Mouse (Mus musculus): ENCODE results near the gene Slc4a2. TPM values are rescaled to one million over a fixed set of nuclear protein-coding genes. Genes with fewer than 3 reads are reported as not detected.
A peak's percentile ranks its signal among the peaks of the same experiment; 100 is the strongest.

Slc4a2 gene
- total RNA-seq, 2 experiments from 2014 or later, result 17.9 to 19.9 TPM

DNA sequence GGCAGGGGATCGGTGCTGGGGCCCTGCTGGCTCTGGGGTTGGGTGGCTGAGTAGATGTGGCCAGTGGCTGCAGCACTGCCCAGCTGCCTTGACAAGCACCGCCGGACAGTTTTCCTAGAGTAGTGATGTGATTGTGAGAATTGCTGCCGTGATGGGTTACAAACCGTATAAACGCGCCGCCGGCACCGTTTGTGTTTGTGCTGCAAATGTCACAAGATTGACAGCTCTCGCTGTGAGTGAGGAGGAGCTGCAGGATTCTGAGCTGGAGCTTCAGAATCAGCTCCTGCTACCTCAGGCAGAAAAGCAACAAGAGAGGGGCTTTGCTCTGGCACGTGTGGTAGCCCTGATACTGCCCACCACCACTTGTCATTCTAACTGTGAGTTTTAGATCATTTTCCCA, 43.1 kb downstream of the Slc4a2 start:
- DNase-seq, result no peak

DNA sequence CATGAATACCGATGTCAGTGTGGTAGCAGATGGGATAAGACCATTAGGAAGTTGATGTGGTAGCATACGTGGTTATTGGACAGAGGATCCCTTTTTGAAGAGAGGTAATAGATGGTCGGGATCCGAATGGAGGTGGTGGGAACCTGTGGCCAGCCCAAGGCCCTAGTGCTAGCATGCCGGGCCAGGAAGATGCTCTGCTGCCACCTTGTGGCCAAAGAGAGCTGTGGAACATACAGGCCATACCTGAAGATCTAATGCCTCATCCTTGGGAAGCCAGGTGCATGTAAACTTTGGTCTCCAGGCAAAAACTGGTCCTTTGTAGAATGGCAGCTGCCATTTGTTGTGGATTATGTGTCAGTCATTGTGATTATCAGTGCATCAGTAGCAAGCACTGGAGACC, 47.0 kb downstream of the Slc4a2 start:
- DNase-seq, result no peak

DNA sequence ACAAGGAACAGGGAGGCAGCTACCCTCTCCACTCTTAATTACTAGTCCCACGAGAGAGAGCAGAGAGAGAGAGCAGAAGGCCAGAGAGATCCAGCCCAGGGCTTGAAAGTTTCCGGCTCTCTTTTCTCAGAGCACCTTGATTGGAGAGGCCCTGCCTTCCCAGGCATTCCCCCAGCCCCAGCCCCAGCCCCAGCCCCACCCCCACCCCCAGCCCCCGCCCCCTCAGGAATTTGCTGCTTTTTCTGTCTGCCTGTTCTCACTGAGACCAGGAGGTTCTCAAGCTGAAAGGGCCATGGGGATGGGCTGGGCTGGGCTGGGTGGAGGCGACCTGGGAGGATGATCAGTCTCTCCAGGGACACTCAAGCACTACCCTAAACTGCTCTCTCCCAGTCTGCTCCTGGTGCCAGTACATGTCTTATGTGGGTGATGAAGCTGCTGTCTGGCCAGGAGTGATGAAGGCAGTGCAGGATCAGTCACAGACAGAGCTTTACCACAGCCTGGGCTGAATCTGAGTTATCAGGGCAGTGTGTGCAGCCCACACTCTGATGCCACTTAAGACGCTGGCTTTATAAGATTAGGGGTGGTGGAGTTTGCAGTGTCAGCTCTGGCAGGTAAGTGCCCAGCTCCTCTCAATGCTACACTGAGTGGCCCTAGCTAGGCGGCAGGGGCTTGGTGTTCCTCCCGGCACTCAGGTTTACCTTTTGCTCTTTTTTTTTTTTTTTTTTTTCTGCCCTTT, 49.4 kb downstream of the Slc4a2 start:
- no peak for DNase-seq

DNA sequence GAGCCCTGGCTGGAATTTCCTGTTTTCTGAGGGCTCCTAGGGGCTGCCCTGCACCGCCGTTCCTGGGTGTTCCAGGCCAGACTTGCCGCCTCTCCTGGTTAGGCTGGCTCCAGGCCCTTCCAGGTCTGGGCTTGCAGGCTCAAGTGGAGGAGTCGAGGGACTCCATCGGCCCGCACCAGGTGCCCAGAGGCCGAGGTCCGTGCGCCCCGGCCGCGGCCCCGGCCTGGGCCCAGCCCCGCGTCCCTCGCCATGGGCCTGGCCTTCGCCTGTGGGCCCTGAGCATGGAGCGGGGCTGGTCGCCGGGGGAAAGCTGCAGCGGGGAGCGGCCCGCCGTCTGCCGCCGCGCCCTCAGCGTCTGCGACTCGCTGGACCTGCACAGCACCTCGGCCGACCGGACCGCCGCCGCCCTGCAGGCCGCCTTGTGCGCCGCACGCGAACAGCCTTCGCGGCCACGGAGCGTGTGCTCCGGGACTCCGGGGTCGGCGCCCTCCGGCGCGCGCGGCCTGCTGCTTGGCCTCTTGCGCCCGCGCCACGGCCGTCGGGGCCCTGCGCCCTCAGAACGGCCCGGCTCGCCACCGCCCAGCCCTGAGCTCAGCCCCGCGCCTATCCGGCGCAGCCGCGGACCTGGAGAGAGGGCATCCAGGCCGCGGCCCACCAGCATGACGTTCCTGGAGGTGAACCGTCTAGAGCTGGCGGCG, 50.5 kb downstream of the Slc4a2 start:
- DNase-seq, result no peak

DNA sequence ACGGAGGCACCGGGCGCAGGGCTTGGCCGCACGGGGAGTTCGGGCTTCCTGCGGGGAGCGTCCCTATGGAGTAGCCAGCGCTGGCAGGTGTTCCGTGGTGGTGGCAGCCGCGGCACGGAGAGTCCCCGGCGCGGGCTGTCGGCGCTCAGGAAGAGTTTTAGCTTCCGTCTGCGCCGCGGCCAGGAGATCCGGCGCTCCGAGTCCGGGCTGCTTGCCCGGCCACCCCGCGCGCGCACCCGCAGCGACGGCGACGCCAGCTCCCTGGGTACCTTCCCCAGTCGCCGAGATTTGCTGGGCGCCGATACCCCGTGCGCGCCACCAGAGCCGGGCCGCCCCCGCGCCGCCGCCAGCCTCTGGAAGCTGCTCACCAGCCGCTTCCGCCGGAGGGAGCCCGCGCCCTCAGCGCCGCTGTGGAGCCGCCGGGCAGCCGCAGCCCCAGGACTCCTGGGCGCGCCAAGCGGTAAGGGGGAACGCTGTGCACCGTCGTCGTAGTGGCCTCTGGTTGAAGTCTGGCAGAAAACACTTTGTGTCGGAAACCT, 51.2 kb downstream of the Slc4a2 start:
- DNase-seq, result peak; percentile 42

DNA sequence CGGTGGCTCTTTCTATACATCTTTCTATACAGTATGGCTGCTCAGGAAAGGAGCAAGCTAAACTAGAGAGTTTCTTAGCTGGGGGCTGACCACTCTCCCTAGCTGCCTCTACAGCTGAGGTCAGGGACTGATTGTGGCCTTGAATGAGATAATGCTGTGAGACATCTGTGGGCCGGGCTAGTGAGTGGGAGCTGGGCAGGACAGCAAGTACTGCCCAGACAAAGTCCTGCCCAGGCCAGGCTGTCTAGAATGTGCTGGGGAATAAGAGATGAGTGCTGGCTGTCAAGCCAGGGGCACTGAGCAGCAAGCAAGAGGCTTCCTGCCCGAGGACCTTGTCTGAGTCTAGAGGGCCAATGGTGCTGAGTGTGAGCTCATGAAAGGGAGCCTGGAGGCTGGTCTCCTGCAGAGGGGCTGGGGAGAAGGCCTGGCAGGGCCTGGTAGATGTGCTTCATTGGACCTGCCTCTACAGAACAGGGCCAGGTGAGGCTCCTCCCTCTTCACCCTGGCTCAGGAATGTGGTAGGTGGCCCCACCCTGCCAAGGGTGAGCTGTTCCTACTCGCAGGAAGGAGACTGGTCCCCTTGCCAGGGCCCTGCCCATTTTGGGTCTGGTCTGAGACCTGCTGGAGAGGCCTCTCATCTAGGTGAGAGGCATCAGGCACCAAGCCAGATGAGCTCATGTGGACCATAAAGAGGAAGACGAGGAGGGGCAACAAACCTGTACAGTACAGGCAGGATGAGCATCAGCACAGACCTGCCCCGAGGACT, 52.0 kb downstream of the Slc4a2 start:
- DNase-seq, result no peak

DNA sequence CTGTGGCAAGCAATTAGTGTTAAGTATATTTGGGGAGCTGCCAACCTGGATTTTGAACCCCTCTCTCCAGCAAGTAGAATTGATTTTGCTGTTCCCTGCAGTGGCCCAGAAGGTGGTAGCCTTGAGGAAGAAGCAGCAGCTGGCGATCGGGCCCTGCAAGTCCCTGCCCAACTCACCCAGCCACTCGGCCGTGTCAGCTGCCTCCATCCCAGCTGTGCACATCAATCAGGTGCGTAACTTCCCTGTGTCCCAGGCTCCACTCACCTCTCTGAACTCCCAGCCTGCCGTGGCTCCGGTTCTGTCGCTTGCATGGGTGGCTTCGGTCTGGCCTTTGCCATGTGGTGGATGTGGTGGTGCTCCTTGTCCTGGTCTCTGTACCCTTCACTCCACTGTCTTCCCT, 54.3 kb downstream of the Slc4a2 start:
- DNase-seq, result no peak

DNA sequence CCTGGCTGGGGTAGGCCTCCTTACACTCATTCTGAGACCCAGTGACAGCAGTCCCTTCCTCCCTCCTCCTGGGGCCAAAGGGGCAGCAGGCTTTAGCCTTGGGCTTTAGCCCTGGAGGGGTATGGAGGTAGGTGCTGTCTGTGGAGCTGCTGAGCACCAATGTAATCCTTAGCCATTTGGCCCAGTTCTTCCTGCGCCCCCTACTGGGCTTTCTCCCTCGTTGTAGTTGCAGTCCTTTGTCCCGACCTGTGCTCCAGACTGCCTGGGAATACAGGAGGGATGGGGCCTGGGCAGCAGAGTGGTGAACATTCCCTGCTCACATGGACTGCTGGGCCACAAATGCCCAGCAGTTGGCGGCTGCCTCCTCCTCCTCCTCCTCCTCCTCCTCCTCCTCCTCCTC, 58.0 kb downstream of the Slc4a2 start:
- no peak for DNase-seq

DNA sequence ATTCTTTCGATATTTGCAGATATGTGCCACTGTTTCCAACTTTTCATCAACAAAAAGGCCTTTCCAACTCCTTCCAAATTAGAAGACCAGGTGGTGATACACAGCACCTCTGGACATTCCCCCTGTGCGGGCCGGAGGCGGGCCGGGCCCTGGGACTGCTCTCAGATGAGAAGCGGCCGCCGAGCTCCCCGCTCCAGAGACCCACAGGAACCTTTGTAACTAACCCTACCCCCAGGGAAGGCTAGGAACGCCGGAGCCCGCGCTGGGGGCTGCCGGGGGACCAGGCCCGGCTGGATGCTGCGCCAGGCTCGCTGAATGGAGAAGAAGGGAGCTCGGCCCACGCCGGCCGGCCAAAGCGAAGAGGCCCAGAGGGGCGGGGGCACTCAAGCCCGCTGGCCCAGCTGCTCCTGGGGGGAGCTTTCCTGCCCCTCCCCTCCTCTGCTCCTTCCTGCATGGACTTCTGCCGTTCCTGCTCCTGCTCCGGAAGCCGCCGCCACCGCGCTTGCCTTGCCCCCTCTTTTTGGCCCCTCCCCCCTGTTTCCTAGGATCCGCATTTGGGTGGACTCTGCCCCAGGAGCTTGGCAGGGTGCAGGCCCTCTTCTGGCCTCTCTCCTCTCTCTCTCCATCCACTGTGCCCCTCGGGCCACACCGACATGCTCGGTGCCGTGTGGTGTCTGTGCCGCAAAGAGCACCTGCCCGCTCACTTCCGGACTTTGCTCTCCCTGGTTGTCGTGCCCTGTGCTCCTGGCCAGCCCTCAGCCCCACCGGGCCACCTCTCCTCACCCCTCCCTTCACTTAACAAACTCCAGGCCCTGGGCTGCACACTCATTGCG, 58.8 kb downstream of the Slc4a2 start:
- DNase-seq, result no peak

DNA sequence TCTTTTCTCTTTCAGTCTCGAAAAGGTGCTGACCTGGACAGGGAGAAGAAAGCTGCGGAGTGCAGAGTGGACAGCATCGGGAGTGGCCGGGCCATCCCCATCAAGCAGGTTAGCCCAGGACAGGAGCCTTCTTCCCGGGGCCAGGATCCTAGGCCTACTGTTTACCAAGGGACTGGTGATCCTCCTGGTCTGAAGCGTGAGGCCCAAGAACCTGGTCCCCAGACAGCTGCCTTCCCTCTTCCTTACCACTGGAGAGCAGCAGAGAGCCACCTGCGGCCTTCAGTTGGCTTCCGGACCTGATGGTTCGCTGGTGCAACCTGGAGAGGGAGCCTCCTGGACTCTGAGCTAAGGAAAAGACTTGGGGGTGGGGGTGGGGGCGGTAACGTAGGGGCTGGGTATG, 59.7 kb downstream of the Slc4a2 start:
- no peak for DNase-seq

DNA sequence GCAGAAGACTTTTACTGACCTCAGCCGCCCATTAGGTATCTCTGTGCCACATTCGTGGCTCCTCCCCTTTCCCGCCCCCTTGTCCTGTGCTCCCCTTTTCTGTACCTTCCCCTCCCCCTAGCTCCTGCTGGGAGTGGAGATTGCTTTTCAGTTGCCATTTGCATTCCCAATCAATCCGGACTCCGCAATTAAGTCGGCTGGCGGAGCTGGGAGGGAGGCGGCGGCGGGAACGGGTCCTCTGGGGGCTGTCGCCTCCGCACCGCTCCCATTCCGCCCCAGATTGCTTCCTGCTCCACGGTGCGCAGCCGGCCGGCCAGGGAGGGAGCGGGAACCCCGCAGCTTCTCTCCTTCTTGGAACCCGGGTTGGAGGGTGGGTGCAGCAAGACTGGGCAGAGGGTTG, 61.3 kb downstream of the Slc4a2 start:
- DNase-seq, result no peak

DNA sequence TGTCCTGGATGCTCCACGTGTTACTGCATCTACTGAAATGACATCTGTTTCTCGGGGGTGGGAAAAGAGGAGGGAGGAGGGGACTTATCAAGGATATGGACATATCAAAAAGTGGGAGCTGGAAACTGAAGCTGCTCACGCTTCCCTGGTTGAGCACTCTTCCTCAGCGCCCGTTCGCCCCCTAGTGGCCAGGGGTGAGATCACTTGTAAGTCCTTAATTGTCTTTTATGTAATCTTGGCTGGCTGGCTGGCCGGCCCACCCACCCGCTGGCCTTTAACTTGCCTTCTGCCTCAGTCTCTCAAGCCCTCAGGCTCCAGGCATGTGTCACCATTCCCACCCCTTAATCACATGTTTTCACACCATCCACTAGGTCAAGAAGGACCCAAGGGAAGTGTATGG, 62.5 kb downstream of the Slc4a2 start:
- DNase-seq, result peak; percentile 76

DNA sequence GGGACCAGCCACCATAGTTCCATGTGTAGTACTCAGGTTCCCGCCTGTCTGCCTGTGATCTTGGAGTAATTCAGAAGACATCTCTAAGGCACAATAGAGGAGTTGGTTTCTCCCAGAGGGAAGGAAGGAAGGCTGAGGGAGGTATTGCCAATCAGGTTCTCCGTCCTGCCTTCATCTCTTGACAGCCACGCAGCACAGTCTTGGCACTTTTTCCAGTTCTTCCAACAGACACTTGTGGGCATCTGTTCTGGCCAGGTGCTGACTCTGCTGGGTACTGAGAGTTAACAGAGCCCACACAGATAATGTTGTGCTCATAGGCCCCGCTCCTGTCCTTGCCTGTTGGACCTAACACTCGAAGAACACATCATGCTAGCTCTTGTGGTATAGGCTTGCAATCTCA, 63.1 kb downstream of the Slc4a2 start:
- no peak for DNase-seq

DNA sequence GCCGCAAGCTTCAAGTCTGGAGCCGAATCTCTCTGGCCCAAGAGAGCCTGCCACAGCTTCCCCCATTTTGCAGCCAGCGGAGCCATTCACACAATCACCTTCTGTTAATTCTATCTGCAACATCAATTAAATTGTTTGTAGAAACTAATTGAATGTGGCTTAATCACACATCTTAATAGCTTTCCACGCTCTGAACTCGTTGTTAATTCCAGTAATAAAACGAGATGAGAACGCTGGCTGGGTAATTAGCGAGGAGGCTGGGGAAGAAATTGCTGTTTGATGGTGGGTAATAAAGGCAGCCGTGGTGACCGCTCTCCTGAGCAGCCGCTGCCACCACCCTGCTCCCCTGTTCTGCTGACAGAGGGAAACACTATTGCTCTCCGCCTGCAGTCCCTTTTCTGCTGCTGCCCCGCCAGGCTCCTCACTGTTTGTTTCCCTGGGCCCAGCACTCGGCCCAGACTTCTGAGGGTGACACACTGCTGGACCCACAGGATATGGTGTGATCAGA, 66.8 kb downstream of the Slc4a2 start:
- DNase-seq, result no peak

Other genes with a start within 250 kb of the Slc4a2 start
- 1 to 10 TPM; 2.1 to 3.7 TPM for gene Kcnh2, start 72.2 kb upstream of the Slc4a2 start, total RNA-seq (2021)
- gene Nos3, start 59.0 kb upstream of the Slc4a2 start, total RNA-seq (2021), result 1 to 10 TPM; 5.6 to 7.7 TPM
- gene Atg9b, start 31.7 kb upstream of the Slc4a2 start, total RNA-seq (2021), result under 1 TPM; 0.10 to 0.19 TPM
- gene Abcb8, start 30.2 kb upstream of the Slc4a2 start, total RNA-seq (2021), result 10 to 100 TPM; 33.1 to 40.2 TPM
- gene Asic3, start 10.4 kb upstream of the Slc4a2 start, total RNA-seq (2021), result under 1 TPM in 1 of 2 experiments, not detected in 1; 0.19 TPM
- gene Cdk5, start 307 bp upstream of the Slc4a2 start, total RNA-seq (2021), result 10 to 100 TPM; 11.7 to 13.7 TPM
- gene Fastk, start 21.4 kb downstream of the Slc4a2 start, total RNA-seq (2021), result 100 to 1,000 TPM; 169 to 176 TPM
- gene Tmub1, start 24.0 kb downstream of the Slc4a2 start, total RNA-seq (2021), result 10 to 100 TPM; 17.2 to 18.9 TPM
- 10 to 100 TPM; 52.4 to 56.0 TPM for gene Agap3, start 28.3 kb downstream of the Slc4a2 start, total RNA-seq (2021)
- not detected for gene Gbx1, start 103.4 kb downstream of the Slc4a2 start, total RNA-seq (2021)
- gene Asb10, start 117.1 kb downstream of the Slc4a2 start, total RNA-seq (2021), result 10 to 100 TPM; 33.2 to 66.7 TPM
- not detected for gene 4931409K22Rik, start 133.0 kb downstream of the Slc4a2 start, total RNA-seq (2021)
- gene Abcf2, start 153.6 kb downstream of the Slc4a2 start, total RNA-seq (2021), result 10 to 100 TPM; 88.0 to 97.0 TPM
- 1 to 10 TPM; 8.0 to 10.0 TPM for gene Chpf2, start 162.9 kb downstream of the Slc4a2 start, total RNA-seq (2021)
- 100 to 1,000 TPM; 125 to 163 TPM for gene Smarcd3, start 200.6 kb downstream of the Slc4a2 start, total RNA-seq (2021)